In genomic region chr4:154399634-154400033, GRCm38 (mm10) we compare ENCODE assay signal across 33 mouse cellular contexts.
DNase-seq lines count a peak whose midpoint lies in the region; ATAC-seq and TF ChIP-seq lines count a peak whose summit lies in the region.
"Had no signal": no experiment of that assay in that cellular context is flagged by ENCODE, and none has a peak within 500 bp of the region (broad histone marks: within the 10 kb centered on the region; RNA-seq: fewer than 3 reads in every experiment).

No protein-coding gene starts in this region.

- H3K4me3 ChIP-seq in forebrain, embryonic 10.5 days: no peak overlapping the region
- H3K4me3 ChIP-seq in forebrain, embryonic 11.5 days (ENCODE audit: low read depth, low read length): no peak overlapping the region
- H3K4me3 ChIP-seq in kidney, embryonic 16.5 days (ENCODE audit: low read length): no peak overlapping the region
- no peak overlapping the region for H3K4me3 ChIP-seq in kidney, adult 2 months (ENCODE audit: insufficient read depth, low read depth, low read length)
- H3K4me3 ChIP-seq in liver, embryonic 16.5 days (ENCODE audit: low read depth, low read length): no peak overlapping the region
- no peak overlapping the region for H3K4me3 ChIP-seq in liver, embryonic 11.5 days (ENCODE audit: low read depth, low read length)
- H3K4me3 ChIP-seq: embryonic facial prominence, embryonic 12.5 days; gastrocnemius, adult 2 months; heart, adult 2 months; heart, embryonic 13.5 days; intestine, embryonic 15.5 days; left cerebral cortex, adult 2 months; limb, embryonic 13.5 days; neural tube, embryonic 13.5 days had no signal

- 0 out of 2 replicates have a peak, but pooled peaks cover 8% of the 10 kb centered on the region for H3K36me3 ChIP-seq in forebrain, embryonic 10.5 days (replicated peaks)
- H3K36me3 ChIP-seq in forebrain, embryonic 11.5 days (ENCODE audit: control insufficient read depth, insufficient read depth, low read length): no peaks in the 10 kb centered on the region
- no peaks in the 10 kb centered on the region for H3K36me3 ChIP-seq in kidney, embryonic 16.5 days (ENCODE audit: insufficient read depth, low read length)
- H3K36me3 ChIP-seq in kidney, adult 2 months (ENCODE audit: control insufficient read depth, insufficient read depth, low read length): no peaks in the 10 kb centered on the region
- no peaks in the 10 kb centered on the region for H3K36me3 ChIP-seq in liver, embryonic 16.5 days (ENCODE audit: control insufficient read depth, insufficient read depth)
- H3K36me3 ChIP-seq in liver, embryonic 11.5 days (ENCODE audit: control insufficient read depth, insufficient read depth, low read length): no peaks in the 10 kb centered on the region
- H3K36me3 ChIP-seq: embryonic facial prominence, embryonic 12.5 days; heart, embryonic 13.5 days; intestine, embryonic 15.5 days; limb, embryonic 13.5 days; neural tube, embryonic 13.5 days had no signal

- no peak for DNase-seq in forebrain, embryonic 10.5 days (ENCODE audit: extremely low spot score, low spot score)
- no peak for DNase-seq in forebrain, embryonic 11.5 days (ENCODE audit: low spot score)
- DNase-seq in kidney, adult 2 months: no peak
- DNase-seq in liver, embryonic 11.5 days (ENCODE audit: low spot score): no peak
- no peak for DNase-seq in testis, postnatal 10 days (ENCODE audit: low spot score)
- DNase-seq: adrenal gland, postnatal 10 days; cerebellum, adult 9-10 months; cerebellum, postnatal 36 days; embryo, embryonic 11 days; gastrocnemius, adult 2 months; gastrocnemius, postnatal 36 days; heart, adult 2 months; heart, postnatal 10 days; kidney, postnatal 10 days; lung, adult 18-20 months; lung, postnatal 4 days; right cerebral cortex, postnatal 4 days; thymus, adult 2 months; thymus, postnatal 36 days had no signal

- no peaks in the 10 kb centered on the region for H3K27me3 ChIP-seq in forebrain, embryonic 10.5 days (ENCODE audit: poor library complexity, severe bottlenecking)
- no peaks in the 10 kb centered on the region for H3K27me3 ChIP-seq in forebrain, embryonic 11.5 days (ENCODE audit: control insufficient read depth, insufficient read depth, low read length)
- H3K27me3 ChIP-seq in kidney, embryonic 16.5 days (ENCODE audit: insufficient read depth, low read length): peaks cover 11% of the 10 kb centered on the region
- no peaks in the 10 kb centered on the region for H3K27me3 ChIP-seq in kidney, adult 2 months (replicated peaks; ENCODE audit: control insufficient read depth, insufficient read depth, low read length)
- H3K27me3 ChIP-seq in liver, embryonic 16.5 days (ENCODE audit: control insufficient read depth, insufficient read depth, low read depth, low read length): no peaks in the 10 kb centered on the region
- H3K27me3 ChIP-seq in liver, embryonic 11.5 days (replicated peaks; ENCODE audit: control insufficient read depth, insufficient read depth, low read length): no peaks in the 10 kb centered on the region
- H3K27me3 ChIP-seq: CH12.LX; embryonic facial prominence, embryonic 12.5 days; intestine, embryonic 15.5 days; limb, embryonic 13.5 days had no signal

- H3K27ac ChIP-seq in forebrain, embryonic 10.5 days: 0 out of 2 replicates have a peak overlapping the region, but pooled peaks have one; percentile 3
- no peak overlapping the region for H3K27ac ChIP-seq in forebrain, embryonic 11.5 days (ENCODE audit: low read depth, low read length)
- peak overlapping the region; percentile 68 for H3K27ac ChIP-seq in kidney, embryonic 16.5 days (ENCODE audit: low read length)
- H3K27ac ChIP-seq in kidney, adult 2 months (ENCODE audit: insufficient read depth, low read depth, low read length): no peak overlapping the region
- H3K27ac ChIP-seq in liver, embryonic 16.5 days (ENCODE audit: low read length): peak overlapping the region; percentile 56; the same call in 1 of the 2 replicates
- H3K27ac ChIP-seq in liver, embryonic 11.5 days (ENCODE audit: low read depth, low read length): no peak overlapping the region
- H3K27ac ChIP-seq: embryonic facial prominence, embryonic 12.5 days; gastrocnemius, adult 2 months; heart, adult 2 months; heart, embryonic 13.5 days; hindbrain, postnatal 0 days; left cerebral cortex, adult 2 months; neural tube, embryonic 13.5 days; stomach, postnatal 0 days had no signal

- no peak overlapping the region for H3K4me2 ChIP-seq in forebrain, embryonic 11.5 days (ENCODE audit: low read depth, low read length, severe bottlenecking)
- H3K4me2 ChIP-seq in kidney, embryonic 16.5 days (replicated peaks; ENCODE audit: low read depth, low read length): no peak overlapping the region
- H3K4me2 ChIP-seq in liver, embryonic 16.5 days (ENCODE audit: low read depth, low read length): no peak overlapping the region
- no peak overlapping the region for H3K4me2 ChIP-seq in liver, embryonic 11.5 days
- H3K4me2 ChIP-seq: embryonic facial prominence, embryonic 12.5 days; heart, embryonic 13.5 days; limb, embryonic 13.5 days; neural tube, embryonic 13.5 days had no signal

- 91% methylated on average over 11 of the region's 11 CpGs for WGBS in forebrain, embryonic 10.5 days
- WGBS in forebrain, embryonic 11.5 days: 94% methylated on average over 11 of the region's 11 CpGs
- 69% methylated on average over 11 of the region's 11 CpGs for WGBS in kidney, embryonic 16.5 days
- WGBS in kidney, adult 2 months: 76% methylated on average over 11 of the region's 11 CpGs
- 59% methylated on average over 11 of the region's 11 CpGs for WGBS in liver, embryonic 16.5 days (ENCODE audit: insufficient replicate concordance)
- 72% methylated on average over 11 of the region's 11 CpGs for WGBS in liver, embryonic 11.5 days

- ATAC-seq in forebrain, embryonic 11.5 days (replicated peaks; ENCODE audit: low FRiP score): no peak
- ATAC-seq in kidney, embryonic 16.5 days (ENCODE audit: low FRiP score, low TSS enrichment): no peak
- ATAC-seq in liver, embryonic 16.5 days (ENCODE audit: low read depth): no peak
- no peak for ATAC-seq in liver, embryonic 11.5 days (replicated peaks; ENCODE audit: low FRiP score)
- peak; percentile 32 to 44; a peak in 1 of 4 replicates for ATAC-seq in hematopoietic stem cell, adult 5-6 weeks (replicated peaks in 1 of 2; ENCODE audit: insufficient read depth in 1 of 2, low FRiP score in 2 of 2, low TSS enrichment in 1 of 2, low read depth in 1 of 2, poor library complexity in 2 of 2, severe bottlenecking in 2 of 2)
- ATAC-seq: forebrain, embryonic 16.5 days; hindbrain, postnatal 0 days; lung, postnatal 0 days had no signal

- TF ChIP-seq POLR2A in kidney, adult 2 months (IDR thresholded peaks at IDR 0.05; ENCODE audit: low read depth, low read length): no peak

- H3K9me3 ChIP-seq in forebrain, embryonic 10.5 days: no peaks in the 10 kb centered on the region
- H3K9me3 ChIP-seq in forebrain, embryonic 11.5 days (ENCODE audit: control insufficient read depth, low read length): no peaks in the 10 kb centered on the region
- no peaks in the 10 kb centered on the region for H3K9me3 ChIP-seq in kidney, embryonic 16.5 days (ENCODE audit: low read length)
- no peaks in the 10 kb centered on the region for H3K9me3 ChIP-seq in liver, embryonic 16.5 days (replicated peaks; ENCODE audit: control insufficient read depth, low read length)
- H3K9me3 ChIP-seq in liver, embryonic 11.5 days (ENCODE audit: control insufficient read depth, low read length): no peaks in the 10 kb centered on the region
- H3K9me3 ChIP-seq: embryonic facial prominence, embryonic 12.5 days; heart, embryonic 13.5 days; intestine, embryonic 15.5 days; limb, embryonic 13.5 days; neural tube, embryonic 13.5 days had no signal

- no peak for TF ChIP-seq CTCF in kidney, adult 2 months (conservative IDR thresholded peaks at IDR 0.05; ENCODE audit: insufficient read depth, insufficient read length, low read depth, low read length)

- H3K4me1 ChIP-seq in forebrain, embryonic 10.5 days: peaks cover 59% of the 10 kb centered on the region
- peaks cover 6% of the 10 kb centered on the region; the same call in 1 of the 2 replicates for H3K4me1 ChIP-seq in forebrain, embryonic 11.5 days (replicated peaks; ENCODE audit: control insufficient read depth, insufficient read depth, low read length)
- H3K4me1 ChIP-seq in kidney, embryonic 16.5 days (ENCODE audit: insufficient read depth, low read length): peaks cover 27% of the 10 kb centered on the region
- no peaks in the 10 kb centered on the region for H3K4me1 ChIP-seq in kidney, adult 2 months (ENCODE audit: control insufficient read depth, insufficient read depth, low read length)
- no peaks in the 10 kb centered on the region; the same call in none of the 2 replicates for H3K4me1 ChIP-seq in liver, embryonic 16.5 days (ENCODE audit: control insufficient read depth, low read depth, low read length)
- peaks cover 6% of the 10 kb centered on the region for H3K4me1 ChIP-seq in liver, embryonic 11.5 days (replicated peaks; ENCODE audit: control insufficient read depth, insufficient read depth, low read length)

- no peak overlapping the region for H3K9ac ChIP-seq in forebrain, embryonic 11.5 days (ENCODE audit: low read length)
- H3K9ac ChIP-seq in kidney, embryonic 16.5 days (replicated peaks; ENCODE audit: low read length): 0 out of 2 replicates have a peak overlapping the region, but pooled peaks have one; percentile 29
- H3K9ac ChIP-seq in liver, embryonic 16.5 days (ENCODE audit: low read depth, low read length): no peak overlapping the region
- no peak overlapping the region for H3K9ac ChIP-seq in liver, embryonic 11.5 days (ENCODE audit: low read depth, low read length)
- H3K9ac ChIP-seq: embryonic facial prominence, embryonic 12.5 days; heart, embryonic 13.5 days; intestine, embryonic 15.5 days; limb, embryonic 13.5 days; neural tube, embryonic 13.5 days had no signal

Comparison
In these comparisons a context has a peak if more than half of its experiments do, and no peak if none do; other contexts are left out.
1. H3K27ac ChIP-seq: peak in forebrain, embryonic 10.5 days (single experiment), kidney, embryonic 16.5 days (single experiment) and liver, embryonic 16.5 days (single experiment); none in forebrain, embryonic 11.5 days (single experiment), kidney, adult 2 months (single experiment) and liver, embryonic 11.5 days (single experiment).
2. ATAC-seq: peak in hematopoietic stem cell, adult 5-6 weeks (2 of 2); none in forebrain, embryonic 11.5 days (single experiment), kidney, embryonic 16.5 days (single experiment), liver, embryonic 16.5 days (single experiment) and liver, embryonic 11.5 days (single experiment).